Mouse (Mus musculus) midbrain, embryonic 16.5 days (tissue): ENCODE measurements at regions not wholly inside any gene's neighbourhood (a gene's known extent, or its start where the extent isn't known, plus 50 kb on each side); places are given as distances from the start of the nearest gene placed in this dataset.
"Not testable (repeated sequence)": the region's sequence is repeated elsewhere in the genome, so short reads cannot be mapped to it uniquely, and the experiment has no call there.

ENCODE experiments used
- ATAC-seq: fragments of 200-750 bp; cut with Nextera tagmentation; 2 replicates; pipeline ENCODE4 v1.8.0; 2017; ENCODE audit warnings: moderate TSS enrichment
- H3K27ac ChIP-seq: fragments of 300-500 bp; sonication (generic); 2 replicates; pipeline ENCODE4 v1.5.1; 2014; ENCODE audit warnings: mild to moderate bottlenecking, low read length, mixed read lengths
- H3K27me3 ChIP-seq: fragments of 300-500 bp; sonication (generic); 2 replicates; pipeline ENCODE4 v1.6.1; 2014; ENCODE audit warnings: low read depth, low read length, mixed read lengths; ENCODE audit not compliant: control insufficient read depth, insufficient read depth
- H3K36me3 ChIP-seq: fragments of 300-500 bp; sonication (generic); 2 replicates; pipeline ENCODE4 v1.6.1; 2014; ENCODE audit warnings: mild to moderate bottlenecking, low read length, moderate library complexity, mixed read lengths; ENCODE audit not compliant: control insufficient read depth, insufficient read depth
- H3K4me1 ChIP-seq: fragments of 300-500 bp; sonication (generic); 2 replicates; pipeline ENCODE4 v1.6.1; 2014; ENCODE audit warnings: mild to moderate bottlenecking, low read length, mixed read lengths; ENCODE audit not compliant: control insufficient read depth, insufficient read depth
- H3K4me2 ChIP-seq: fragments of 300-500 bp; sonication (generic); 2 replicates; pipeline ENCODE4 v1.6.1; 2014; ENCODE audit warnings: mild to moderate bottlenecking, low read length, mixed read lengths
- H3K4me3 ChIP-seq: fragments of 300-500 bp; sonication (generic); 2 replicates; pipeline ENCODE4 v1.5.1; 2014; ENCODE audit warnings: low read depth, mild to moderate bottlenecking, low read length, moderate library complexity, mixed read lengths
- H3K9ac ChIP-seq: fragments of 300-500 bp; sonication (generic); 2 replicates; pipeline ENCODE4 v1.6.1; 2014; ENCODE audit warnings: low read depth, low read length, mixed read lengths
- H3K9me3 ChIP-seq: fragments of 300-500 bp; sonication (generic); replicated peaks from 2 replicates; pipeline ENCODE4 v1.6.1; 2014; ENCODE audit warnings: mild to moderate bottlenecking, low read length, mixed read lengths; ENCODE audit not compliant: control insufficient read depth, poor library complexity, severe bottlenecking
- WGBS: fragments of 180-500 bp; shearing (Covaris S2); extraction: QIAGEN DNeasy Blood & Tissue Kit; methylation state at CpG from one replicate; pipeline ENCODE4 v1.1.7; 2014; 5-methylcytosine and 5-hydroxymethylcytosine counted together

DNA sequence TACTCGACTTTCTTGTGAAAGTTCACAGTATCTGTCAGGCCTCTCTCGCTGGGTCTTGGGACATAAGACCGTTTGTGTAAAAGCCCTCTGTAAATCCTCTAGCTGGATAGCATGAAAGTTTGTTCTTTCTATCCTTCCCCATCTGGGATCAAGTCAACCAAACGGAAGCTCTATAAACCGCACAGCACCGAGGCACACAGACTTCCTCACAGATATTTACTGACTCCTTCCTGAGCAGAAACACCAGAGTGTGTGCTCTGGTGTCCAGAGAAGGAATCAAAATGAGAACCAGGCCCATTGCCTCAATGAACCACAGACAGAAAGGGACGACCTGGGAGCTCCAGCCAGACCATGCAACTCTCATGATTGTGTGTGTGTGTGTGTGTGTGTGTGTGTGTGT is 502.6 kb downstream of the Gja1 start:
- Histone ChIP-seq H3K27me3 (no peaks in the 10 kb centered on the region), H3K9ac (no peak overlapping the region), H3K4me2 (no peak overlapping the region), H3K9me3 (no peaks in the 10 kb centered on the region), H3K4me1 (no peaks in the 10 kb centered on the region), H3K4me3 (no peak overlapping the region), H3K36me3 (no peaks in the 10 kb centered on the region), H3K27ac (no peak overlapping the region)
- WGBS = 87% methylated on average over 7 of the region's 7 CpGs
- ATAC-seq = no peak

DNA sequence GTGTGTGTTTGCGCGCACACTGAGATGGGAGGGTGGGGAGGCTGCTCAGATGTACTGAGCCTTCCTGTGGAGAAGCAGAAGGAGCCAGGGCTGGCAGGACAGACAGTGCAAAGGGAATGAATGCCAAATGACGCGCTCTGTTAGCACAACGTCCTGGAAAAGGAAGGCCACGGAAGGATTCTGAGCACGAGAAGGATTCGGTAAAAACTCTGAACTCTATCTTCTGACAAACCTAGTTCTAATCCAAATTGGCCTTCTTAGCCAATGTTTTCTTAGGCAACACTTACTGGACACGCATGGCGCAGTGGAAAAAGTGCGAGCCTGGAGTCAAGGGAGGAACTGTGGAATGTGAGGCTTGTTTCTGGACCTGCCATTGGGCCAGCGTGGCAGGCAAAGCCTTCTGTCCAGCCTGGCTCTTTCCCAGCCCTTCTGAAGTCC is 503.0 kb downstream of the Gja1 start:
- Histone ChIP-seq H3K36me3 (no peaks in the 10 kb centered on the region), H3K9me3 (no peaks in the 10 kb centered on the region), H3K9ac (no peak overlapping the region), H3K4me2 (no peak overlapping the region), H3K27ac (no peak overlapping the region), H3K4me1 (no peaks in the 10 kb centered on the region), H3K4me3 (no peak overlapping the region), H3K27me3 (no peaks in the 10 kb centered on the region)
- 80% methylated on average over 12 of the region's 12 CpGs for WGBS
- ATAC-seq = no peak

DNA sequence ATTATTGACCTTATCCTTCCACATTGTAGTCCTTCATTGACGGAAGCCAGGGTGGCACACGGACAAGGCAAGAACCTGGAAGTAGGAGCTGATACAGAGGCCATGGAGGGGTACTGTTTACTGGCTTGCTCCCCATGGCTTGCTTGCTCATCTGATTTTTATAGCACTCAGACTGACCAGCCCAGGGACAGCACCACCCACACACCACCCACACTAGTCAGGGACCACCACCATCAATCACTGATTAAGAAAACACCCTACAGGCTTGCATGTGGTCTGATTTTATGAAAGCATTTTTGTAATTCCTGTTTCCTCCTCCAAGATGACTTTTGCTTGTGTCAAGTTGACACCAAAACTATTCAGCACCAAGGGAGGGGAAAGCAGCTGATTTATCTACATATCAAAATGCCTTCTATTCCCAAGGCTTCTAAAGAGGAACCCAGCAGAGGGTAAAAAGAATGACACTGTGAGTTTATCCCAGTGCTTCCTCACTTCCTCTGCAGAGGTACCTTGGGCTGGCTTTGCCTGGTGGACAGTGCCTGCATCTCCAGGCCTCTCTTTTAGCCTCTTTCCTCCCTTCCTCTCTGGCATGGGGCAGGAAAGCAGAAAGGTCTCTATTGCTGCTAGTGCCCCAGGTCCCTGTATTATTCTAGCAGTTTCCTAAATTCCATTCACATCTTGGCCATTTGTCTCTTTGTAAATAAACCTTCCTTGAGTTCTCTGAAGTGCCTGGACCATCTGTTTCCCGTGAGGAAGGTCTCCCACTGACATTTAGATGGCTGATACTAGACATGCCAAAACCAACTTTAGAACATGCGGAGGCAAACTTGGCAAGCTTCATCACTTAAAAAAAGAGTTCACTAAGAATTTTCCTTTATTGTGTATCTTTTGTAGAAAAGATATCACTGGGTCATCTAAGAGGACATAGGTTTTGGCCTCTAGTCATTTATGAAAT is 507.6 kb downstream of the Gja1 start:
- whole genome bisulfite sequencing = 82% methylated on average over 4 of the region's 4 CpGs
- Histone ChIP-seq H3K4me2 (no peak overlapping the region), H3K36me3 (0 out of 2 replicates have a peak, but pooled peaks cover 2% of the 10 kb centered on the region), H3K9me3 (no peaks in the 10 kb centered on the region), H3K4me3 (no peak overlapping the region), H3K9ac (no peak overlapping the region), H3K27me3 (no peaks in the 10 kb centered on the region), H3K4me1 (no peaks in the 10 kb centered on the region), H3K27ac (no peak overlapping the region)
- no peak for ATAC-seq

DNA sequence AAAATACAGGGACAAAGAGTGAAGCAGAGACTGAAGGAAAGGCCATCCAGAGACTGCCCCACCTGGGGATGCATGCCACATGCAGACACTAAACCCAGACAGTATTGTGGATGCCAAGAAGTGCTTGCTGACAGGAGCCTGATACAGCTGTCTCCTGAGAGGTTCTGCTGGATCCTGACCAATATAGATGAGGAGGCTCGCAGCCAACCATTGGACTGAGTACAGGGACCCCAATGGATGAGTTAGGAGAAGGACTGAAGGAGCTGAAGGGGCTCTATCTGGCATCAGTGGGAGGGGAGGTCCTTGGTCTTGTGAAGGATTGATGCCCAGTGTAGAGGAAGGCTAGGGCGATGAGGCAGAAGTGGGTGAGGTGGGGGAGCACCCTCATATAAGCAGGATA is 514.4 kb downstream of the Gja1 start:
- 90% methylated on average over 2 of the region's 2 CpGs for WGBS
- H3K4me2 ChIP-seq, H3K4me1 ChIP-seq, H3K4me3 ChIP-seq, H3K36me3 ChIP-seq, H3K9ac ChIP-seq, H3K9me3 ChIP-seq, H3K27me3 ChIP-seq, H3K27ac ChIP-seq, ATAC-seq: not testable (repeated sequence)

DNA sequence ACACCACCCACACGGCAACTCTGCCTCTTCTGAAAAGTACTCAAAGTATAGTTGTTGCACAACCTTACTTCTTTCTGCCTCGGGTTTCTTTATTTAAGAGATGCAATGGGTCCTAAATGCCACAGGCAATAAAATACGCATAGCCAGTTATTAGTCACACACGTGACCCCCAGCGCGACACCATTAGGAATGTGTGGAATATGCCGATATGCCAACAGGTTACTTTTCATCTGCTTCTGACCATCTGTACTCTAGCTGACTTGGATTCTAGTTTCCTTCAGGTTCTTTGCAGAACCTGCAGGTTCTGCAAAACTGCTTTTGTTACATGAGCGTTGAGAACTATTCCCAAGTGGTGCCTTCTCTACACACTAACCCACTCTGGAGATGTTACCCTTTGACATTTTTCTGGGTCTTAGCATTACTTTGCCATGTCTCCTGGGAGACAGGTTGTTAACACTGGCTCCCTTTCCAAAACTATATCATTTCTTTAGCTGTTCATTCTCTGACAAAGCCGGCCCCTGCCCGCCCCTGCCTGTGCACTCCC is 515.6 kb downstream of the Gja1 start:
- WGBS = 49% methylated on average over 10 of the region's 10 CpGs
- no peak overlapping the region for H3K27ac ChIP-seq
- no peaks in the 10 kb centered on the region for H3K9me3 ChIP-seq

DNA sequence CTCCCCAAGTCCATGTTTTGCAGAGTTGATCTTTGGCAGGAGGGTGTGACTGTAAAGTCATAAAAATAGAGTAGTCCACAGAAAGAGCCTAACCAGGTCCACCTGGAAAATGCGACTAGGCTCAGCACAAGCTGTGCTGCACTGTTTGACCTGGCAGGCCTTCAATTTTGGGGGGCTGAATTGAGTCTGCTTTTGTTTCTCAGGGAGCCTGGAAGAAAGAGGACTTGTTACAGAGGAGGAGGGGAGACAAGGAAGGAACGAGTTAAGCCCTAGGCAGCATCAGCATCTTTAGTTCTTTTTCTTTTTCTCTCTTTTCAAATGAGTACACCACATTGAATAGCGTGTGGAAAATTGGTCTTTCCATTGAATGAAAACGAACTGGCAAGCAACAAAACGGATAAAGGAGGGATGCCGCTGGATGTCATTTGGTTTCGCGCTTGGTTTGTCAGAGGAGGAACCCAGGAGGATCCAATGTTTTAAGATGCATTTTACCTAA is 516.1 kb downstream of the Gja1 start:
- no peaks in the 10 kb centered on the region for H3K36me3 ChIP-seq
- no peak overlapping the region for H3K4me3 ChIP-seq
- ATAC-seq = peak; percentile 88
- H3K27me3 ChIP-seq = no peaks in the 10 kb centered on the region
- H3K9ac ChIP-seq = no peak overlapping the region
- H3K27ac ChIP-seq = no peak overlapping the region
- WGBS = 4% methylated on average over 8 of the region's 8 CpGs
- peak overlapping the region; percentile 10; the same call in 1 of the 2 replicates for H3K4me2 ChIP-seq
- H3K9me3 ChIP-seq = no peaks in the 10 kb centered on the region
- H3K4me1 ChIP-seq = 0 out of 2 replicates have a peak, but pooled peaks cover 3% of the 10 kb centered on the region

More for the DNA sequence above, 515.6 kb downstream of the Gja1 start:
- no peak overlapping the region for H3K4me3 ChIP-seq
- ATAC-seq = no peak; the same call in 1 of the 2 replicates
- no peak overlapping the region for H3K9ac ChIP-seq
- H3K4me1 ChIP-seq = 0 out of 2 replicates have a peak, but pooled peaks cover 3% of the 10 kb centered on the region
- H3K36me3 ChIP-seq = 0 out of 2 replicates have a peak, but pooled peaks cover 2% of the 10 kb centered on the region
- no peaks in the 10 kb centered on the region for H3K27me3 ChIP-seq
- H3K4me2 ChIP-seq = no peak overlapping the region

DNA sequence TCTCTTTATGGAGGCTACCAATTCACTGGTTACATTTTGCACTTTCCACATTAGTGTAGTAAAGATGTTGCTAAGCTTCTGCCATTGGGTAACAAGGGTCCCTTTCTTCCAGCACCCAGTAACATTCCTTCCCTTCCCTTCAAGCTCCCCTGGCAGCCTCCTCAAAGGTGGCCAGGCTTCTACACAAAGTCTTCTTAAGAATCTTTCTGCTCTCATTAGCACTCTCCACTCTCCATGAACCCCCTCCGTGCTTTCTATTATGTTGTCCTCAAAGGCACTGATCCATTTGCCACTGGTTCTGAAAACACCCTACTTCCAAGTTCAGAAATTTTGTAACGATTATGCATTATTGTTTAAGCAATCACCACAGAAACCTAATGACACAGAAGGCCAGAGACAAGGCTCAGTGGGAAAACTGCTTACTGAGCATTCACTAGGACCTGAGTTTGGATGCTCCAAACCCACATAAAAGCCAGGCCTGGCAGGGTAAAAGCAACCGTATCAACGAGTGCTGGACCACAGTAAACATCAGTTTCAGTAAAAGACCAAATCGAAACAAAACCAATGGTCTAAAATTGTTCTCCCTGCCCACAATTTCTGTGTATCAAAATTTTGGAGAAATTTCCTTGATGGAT is 522.6 kb downstream of the Gja1 start:
- Histone ChIP-seq H3K36me3 (no peaks in the 10 kb centered on the region), H3K4me2 (no peak overlapping the region), H3K9ac (no peak overlapping the region), H3K4me1 (no peaks in the 10 kb centered on the region), H3K9me3 (no peaks in the 10 kb centered on the region), H3K27ac (no peak overlapping the region), H3K27me3 (no peaks in the 10 kb centered on the region), H3K4me3 (no peak overlapping the region)
- 39% methylated on average over 5 of the region's 5 CpGs for WGBS
- peak; percentile 70 for ATAC-seq

DNA sequence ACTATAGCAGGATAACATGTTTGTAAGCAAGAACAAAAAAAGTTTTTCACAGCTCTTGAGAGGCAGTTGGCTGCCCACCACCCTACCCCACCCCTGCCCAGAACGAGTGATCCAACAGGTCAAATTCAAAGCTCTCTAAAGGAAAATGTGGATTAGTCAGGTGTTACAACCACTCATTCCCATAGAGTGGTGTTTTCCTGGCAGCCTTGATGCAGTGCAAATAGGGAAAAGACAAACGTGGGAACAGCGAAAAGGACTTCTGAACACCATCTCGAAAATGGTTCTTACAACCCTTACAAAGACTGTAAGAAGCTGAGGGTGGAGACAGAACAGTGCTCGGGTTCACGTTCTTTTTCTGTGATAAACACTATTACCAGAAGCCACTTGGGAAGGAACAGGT is 523.8 kb downstream of the Gja1 start:
- Histone ChIP-seq H3K9ac (no peak overlapping the region), H3K27me3 (no peaks in the 10 kb centered on the region), H3K4me2 (no peak overlapping the region), H3K4me3 (no peak overlapping the region), H3K36me3 (no peaks in the 10 kb centered on the region), H3K4me1 (no peaks in the 10 kb centered on the region), H3K27ac (no peak overlapping the region), H3K9me3 (no peaks in the 10 kb centered on the region)
- no peak for ATAC-seq
- WGBS = 86% methylated on average over 6 of the region's 6 CpGs
